Mouse (Mus musculus) embryo, embryonic 11 days (tissue): ENCODE results near the gene C130026I21Rik.
"Not testable (repeated sequence)": the region's sequence is repeated elsewhere in the genome, so short reads cannot be mapped to it uniquely, and the experiment has no call there.

Experiments
- DNase-seq: peaks from one replicate; pipeline ENCODE4 v3.0.0-alpha.2; 2015

C130026I21Rik gene

DNA sequence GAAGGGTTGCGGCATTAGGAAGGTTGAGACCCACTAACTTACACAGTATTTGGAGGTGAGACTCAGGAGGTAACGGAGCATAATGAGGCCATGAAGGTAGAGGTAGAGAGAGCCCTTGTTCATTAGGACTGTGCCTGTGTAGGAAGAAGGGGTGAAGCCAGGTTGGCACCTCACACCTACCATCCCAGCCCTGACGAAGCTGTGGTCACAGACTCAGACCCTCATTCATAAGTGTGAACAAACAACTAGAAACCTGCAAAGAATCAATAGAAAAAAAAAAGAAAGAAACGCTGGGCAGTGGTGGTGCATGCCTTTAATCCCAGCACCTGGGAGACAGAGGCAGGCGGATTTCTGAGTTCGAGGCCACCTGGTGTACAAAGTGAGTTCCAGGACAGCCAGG, 152.0 kb downstream of the C130026I21Rik start:
- DNase-seq = not testable (repeated sequence)

DNA sequence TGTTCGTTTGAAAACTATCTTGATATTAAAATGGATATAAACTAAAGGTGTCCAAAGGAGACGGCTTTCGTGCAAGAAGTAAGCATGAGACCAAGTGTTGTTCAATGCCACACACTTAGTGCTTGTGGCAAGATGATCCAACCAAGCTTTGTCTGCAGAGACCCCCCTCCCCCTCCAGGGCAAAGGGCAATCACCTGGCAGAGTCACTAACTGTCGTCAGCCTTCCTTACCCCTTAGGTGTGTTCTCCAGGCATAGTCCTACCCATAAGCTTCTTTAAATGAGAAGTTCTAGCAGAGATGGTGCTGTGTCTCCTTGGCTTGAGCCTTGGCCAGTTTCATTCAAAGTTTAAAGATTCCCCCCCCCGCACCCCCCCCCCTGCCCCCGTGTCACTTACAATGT, 152.8 kb downstream of the C130026I21Rik start:
- not testable (repeated sequence) for DNase-seq

DNA sequence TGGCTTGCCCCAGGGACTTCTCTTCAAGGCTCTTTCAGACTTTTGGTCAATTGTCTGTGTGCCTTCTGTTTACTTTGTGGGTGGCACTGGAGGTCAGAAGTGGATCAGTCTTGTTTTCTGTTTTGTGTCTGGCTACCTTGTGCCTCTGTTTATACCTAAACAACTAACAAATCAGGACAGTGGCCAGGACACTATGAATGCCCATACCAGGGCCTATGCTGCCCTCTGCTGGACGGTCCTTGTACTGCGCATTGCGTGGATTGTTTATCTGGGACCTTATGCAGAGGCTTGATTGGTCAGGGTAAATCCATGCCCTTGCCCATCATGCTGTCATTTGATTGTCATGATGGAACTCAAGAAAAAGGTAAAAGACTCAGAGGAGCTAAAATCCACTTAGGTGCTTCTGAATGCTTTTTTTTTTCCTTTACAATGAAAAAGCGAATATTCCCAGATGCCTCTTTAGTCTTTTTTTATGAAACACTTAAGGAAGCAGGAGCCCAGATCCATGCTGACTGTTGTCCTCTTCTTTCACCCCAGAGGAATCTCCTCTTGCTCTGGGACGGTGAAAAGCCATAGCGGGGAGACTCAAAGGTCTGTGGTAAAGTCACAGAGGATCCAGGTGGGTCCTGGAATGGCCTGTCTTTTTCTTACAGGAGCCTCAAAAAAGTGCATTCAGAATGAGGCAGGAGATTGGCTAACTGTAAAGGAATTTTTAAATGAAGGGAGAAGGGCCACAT, 155.5 kb downstream of the C130026I21Rik start:
- not testable (repeated sequence) for DNase-seq

DNA sequence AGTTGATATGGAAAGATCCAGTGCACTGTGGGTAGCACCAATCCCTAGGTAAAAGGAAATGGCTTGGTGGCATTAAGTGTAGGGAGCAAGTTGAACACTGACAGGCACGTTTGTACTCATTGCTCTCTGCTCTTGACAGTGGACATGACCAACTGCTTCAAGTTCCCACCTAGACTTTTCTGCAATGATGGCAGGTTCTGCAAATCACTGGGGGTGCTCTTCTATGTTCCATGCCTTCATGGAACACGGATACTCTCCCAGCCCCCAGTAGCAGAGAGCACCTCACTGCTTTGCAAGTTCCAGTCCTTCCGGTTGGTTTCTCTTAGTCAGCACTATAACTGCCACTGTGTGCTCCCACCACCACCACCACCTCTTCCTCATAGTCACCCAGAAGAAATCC, 156.3 kb downstream of the C130026I21Rik start:
- not testable (repeated sequence) for DNase-seq

DNA sequence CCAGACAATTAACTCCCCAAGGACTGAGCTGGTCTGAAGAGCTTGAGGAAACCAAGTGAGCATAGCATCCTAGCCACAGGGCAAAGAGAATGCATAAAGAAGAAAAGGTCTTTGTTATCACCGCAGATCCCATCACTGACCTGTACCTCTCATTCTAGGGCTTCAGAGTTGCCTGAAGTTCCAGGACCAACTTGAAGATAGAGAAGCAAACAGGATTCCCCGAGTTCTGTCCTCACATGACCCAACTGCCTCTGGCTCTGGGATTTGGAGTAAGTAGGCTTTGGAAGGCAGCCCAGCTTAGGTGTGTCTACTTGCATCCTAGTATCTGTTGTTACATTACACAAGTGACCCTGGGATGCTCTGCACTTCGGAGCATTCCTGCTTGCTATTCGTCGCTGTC, 157.5 kb downstream of the C130026I21Rik start:
- DNase-seq = not testable (repeated sequence)

DNA sequence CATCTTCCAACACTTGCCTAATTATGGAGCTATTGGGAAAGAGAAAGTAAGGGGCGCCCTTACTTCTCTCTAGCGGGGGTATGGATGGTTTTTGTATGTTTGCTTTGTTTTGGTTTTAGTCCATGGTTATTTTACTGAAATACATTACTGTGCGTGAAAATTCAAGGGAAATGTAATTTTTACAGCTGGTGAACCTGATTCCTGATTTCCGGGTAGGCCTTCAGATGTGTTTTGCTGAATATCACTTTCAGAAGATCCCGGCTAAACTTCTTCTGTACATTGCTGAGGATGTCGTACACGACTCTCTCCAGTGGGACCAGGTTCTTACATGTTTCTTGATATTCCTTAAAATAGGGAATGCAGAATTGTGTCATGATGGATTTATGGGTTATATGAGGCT, 158.1 kb downstream of the C130026I21Rik start:
- not testable (repeated sequence) for DNase-seq

DNA sequence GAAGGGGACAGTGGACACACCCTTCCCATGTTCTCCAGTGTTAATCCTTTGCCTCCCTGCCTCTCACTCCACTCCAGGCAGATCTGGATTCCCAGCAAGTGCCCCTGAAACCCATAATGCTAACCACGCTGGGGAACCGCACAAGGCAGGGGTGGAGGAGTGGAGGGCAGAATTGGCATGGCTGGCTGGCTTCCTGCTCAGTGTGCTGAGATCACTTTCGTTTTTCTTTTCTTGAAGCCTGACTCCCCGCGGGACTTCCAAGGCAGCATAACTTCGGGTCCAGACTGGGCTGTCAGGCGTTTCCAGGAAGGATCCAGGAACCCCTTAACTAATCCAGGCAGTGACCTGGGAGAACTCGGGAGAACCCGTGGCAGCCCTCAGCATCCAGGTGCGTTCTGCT, 158.8 kb downstream of the C130026I21Rik start:
- not testable (repeated sequence) for DNase-seq

DNA sequence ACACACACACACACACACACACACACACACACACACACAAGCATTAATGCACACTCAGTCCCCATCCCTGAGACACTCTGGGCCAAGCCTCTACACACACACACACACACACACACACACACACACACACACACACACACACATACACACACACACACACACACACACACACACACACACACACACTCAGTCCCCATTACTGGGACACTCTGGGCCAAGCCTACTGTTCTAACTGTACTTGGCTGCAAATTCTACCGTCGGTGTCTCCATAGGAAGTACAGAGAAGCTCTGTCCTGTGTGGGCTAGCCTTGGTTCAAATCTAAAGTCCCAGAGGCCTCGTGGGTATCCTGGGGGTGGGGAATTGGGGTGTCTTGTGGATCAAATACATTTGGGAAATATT, 159.5 kb downstream of the C130026I21Rik start:
- not testable (repeated sequence) for DNase-seq

DNA sequence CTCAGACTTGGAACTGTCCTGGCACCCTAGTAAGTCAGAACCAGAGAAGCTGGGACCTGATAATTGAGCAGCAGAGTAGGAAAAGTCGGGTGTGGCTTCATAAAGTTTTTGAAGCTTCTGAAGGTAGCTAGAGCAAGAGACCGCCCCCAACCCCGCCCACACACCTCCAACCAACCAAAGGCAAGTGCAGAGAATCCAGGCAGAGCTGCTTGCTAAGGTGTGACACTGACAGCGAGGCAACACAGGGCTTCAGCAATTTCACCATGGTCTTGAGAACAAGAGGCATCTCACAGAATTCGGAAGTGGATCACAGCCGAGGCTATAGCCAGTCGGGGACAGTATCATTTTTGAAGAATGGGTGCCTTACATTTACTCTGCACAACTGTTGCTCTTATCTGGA, 160.6 kb downstream of the C130026I21Rik start, which contains the start of gene A530032D15Rik:
A530032D15Rik (minus strand) TSS at position 101 of the 400 bp plus-strand sequence.
- DNase-seq = not testable (repeated sequence)

DNA sequence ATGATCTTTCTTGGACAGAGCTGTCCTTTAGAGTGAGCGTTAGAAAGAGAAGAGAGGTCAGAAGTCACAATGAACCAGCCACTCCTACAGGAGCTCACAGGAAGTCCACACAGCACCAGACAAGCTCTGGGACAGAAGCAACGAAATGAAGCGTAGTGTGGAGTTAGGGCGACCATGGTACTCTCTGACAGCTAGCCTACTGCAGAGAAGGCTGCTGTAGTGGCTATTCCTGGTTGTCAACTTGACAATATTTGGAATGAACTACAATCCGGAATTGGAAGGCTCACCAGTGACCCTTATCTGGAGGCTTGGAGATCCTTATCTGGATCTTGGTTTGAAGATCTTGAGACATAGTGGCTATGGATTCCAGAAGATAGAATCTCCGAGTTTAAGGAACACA, 164.4 kb downstream of the C130026I21Rik start:
- not testable (repeated sequence) for DNase-seq

DNA sequence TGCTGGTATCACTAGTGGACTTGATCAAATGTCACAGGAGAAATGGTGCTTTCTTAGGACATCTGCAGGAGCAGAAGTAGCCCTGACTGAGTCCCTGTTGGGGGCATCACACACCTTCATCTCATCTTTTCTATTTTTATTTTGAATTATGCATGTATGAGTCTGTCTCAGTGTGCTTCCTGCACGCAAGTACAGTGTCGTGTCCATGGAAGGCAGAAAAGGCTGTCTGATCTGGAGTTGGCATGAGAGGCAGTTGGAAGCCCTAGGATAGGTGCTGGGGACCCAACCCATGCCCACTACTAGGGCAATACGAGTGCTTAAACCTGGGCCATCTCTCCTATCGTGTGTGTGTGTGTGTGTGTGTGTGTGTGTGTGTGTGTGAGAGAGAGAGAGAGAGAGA, 165.0 kb downstream of the C130026I21Rik start:
- DNase-seq = not testable (repeated sequence)

DNA sequence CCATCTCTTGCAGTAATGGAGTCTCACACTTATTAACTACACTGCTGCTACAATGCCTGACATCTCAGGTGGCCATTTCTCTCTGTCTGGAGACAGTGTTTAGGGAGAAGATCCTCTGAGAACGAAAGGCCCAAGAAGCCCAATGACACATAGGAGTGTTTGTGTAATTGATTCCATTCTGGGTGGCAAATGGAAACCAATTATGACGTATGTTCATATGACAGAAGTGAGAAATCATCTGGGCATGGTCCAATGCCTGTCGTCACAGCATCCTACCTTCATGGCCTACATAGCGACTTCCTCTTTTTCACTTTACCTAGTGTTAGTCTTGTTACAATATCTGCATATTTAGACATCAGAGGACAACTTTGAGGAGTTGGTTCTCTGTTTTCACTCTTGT, 168.6 kb downstream of the C130026I21Rik start:
- DNase-seq = not testable (repeated sequence)

DNA sequence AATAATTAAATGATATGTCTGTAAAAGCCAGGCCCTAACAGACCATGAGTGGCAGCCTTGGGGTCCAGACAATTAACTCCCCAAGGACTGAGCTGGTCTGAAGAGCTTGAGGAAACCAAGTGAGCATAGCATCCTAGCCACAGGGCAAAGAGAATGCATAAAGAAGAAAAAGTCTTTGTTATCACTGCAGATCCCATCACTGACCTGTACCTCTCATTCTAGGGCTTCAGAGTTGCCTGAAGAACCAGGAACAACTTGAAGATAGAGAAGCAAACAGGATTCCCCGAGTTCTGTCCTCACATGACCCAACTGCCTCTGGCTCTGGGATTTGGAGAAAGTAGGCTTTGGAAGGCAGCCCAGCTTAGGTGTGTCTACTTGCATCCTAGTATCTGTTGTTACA, 170.5 kb downstream of the C130026I21Rik start, which contains the start of gene Gm10553:
Gm10553 (plus strand) TSS at position 301 of the 400 bp plus-strand sequence.
- DNase-seq = not testable (repeated sequence)

DNA sequence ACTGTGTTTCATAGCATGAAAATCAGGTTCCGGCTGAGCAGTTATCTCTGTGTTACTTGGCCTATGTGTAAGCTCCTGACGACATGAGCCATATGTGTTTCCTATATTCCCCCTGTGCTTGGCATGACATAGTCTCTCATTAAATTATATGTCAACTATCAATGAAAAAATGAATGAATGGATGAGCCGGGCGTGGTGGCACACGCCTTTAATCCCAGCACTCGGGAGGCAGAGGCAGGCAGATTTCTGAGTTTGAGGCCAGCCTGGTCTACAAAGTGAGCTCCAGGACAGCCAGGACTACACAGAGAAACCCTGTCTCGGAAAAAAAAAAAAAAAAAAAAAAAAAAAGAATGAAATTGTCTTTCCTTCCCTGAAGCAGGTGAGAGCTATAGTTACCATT, 171.3 kb downstream of the C130026I21Rik start:
- DNase-seq = not testable (repeated sequence)

DNA sequence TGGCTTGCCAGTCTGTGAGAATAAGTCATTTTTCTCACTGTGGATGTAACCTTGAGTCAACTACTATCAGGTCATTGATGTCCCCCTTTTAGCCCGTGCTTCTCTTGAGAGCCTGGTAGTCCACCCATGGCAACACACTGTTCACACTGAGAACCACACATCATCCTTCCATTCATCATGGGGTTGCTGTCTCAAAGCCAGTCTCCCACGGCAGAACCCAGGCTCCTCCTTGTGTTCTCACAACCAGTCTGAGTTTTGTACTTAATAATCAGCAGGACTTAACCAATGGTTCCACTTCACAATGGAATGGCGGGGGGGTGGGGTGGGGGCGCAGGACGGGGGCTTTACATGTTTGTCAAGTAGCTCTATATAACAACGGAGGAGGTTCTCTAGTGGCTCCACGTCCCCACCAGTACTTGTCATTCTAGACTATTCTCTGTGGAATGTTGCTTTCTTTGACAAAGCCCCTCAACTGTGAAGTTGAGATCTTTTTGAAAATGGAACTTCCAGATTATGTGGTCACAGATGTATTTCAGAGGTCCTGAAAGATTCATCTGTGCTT, 177.3 kb downstream of the C130026I21Rik start:
- DNase-seq = not testable (repeated sequence)

DNA sequence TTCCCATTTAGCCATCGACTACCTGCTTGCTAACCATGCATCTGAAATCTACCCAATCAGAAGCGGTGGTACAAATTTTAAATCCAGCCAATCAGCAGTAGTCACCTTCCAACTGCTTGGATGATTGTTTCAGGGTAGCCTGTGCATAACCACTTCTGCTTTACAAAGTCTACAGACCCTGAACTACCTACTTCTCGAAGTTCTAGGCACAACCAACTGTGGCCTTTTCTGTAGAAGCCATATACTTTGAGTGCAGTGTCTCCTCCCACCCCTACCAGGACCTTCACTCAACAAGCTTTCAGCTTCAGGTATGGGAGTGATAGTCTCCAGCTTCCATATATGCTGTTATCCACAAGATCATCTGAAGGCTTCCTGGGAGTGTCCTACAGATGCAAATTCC, 178.2 kb downstream of the C130026I21Rik start:
- not testable (repeated sequence) for DNase-seq

DNA sequence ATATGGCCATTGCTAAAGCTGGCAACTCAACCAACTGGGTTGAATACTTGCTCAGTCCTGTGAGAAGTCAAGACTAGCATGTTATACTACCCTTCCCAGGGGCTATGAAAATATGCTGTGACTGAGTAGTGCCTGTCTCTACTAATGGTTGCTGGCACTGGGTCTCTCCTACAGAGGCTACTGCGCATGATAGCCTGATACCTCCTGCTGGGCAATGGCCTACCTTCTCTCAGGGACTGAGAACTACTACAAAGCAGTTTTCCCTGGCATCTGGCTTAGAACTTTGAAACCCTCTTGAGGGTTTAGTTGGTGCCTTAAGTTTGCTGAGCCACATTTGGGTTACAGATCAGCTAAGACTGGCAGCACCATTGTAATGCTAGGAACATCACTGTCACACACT, 184.2 kb downstream of the C130026I21Rik start:
- DNase-seq = not testable (repeated sequence)

DNA sequence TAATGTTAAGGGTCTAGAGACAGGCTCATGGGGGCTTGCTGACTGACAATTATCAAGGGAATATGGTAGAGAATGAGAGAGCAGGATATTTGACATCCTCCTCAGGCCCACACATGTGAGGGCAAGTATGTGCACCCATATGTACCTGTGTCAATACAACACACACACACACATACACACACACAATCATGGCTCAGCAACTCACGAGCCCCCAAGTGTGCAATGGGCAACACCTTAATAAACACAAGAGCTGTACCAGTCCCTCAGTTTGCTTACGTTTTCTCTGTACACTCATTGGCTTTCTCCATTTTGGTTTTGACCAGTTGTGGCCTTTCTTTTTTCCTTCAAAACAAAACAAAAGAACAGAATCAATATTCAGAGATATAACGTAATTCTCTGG, 185.6 kb downstream of the C130026I21Rik start:
- DNase-seq = not testable (repeated sequence)

DNA sequence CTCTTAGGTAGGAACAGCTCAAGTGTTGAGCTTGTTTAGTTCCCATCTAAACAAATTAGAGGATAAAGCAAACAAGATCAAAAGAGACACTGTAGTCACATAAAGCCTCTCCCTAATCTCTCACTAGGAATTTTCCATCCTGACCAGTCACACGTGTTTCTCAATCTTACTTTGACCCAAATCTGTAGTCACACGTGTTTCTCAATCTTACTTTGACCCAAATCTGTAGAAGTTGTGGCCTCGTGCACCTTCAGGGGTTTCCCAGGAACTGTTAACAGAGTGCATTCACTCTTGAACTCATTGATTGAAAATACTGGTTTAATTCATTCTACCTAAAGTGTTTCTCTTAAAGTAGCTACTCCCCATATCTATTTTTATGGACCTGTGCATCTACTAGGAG, 197.3 kb downstream of the C130026I21Rik start:
- not testable (repeated sequence) for DNase-seq

DNA sequence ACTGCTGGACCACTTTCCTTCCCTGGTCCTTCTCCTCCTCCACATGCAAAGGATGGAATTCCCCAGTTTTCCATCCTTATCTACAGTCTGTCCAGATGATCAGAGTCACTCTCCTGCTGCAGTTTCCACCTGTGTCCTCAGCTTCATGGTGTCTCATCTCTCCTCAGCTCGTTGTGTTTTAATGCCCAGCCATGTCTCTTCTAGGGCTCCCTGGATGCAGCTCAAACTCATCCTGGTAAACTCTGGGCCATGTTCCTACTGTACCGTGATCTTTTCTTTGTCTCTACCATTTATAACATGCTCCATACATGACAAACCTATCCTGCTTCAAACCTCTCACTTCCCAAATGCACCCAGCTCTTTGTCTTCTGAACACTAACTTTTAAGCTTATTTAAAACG, 198.7 kb downstream of the C130026I21Rik start:
- not testable (repeated sequence) for DNase-seq

DNA sequence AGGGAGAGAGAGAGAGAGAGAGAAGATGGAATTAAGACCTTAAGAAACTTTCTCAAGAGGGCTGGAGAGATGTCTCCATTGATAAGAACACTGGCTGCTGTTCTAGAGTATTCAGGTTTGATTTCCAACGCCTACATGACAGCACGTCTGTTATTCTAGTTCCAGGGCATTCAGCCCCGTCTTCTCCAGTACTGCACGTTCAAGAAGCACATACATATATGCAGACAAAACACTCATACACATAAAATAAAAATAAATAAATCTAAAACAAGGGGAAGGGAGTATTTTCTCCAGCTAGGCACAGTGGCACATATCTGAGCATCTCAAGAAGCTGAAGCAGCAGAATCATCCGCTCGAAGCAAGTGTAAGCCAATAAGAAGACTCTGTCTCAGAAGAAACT, 234.6 kb downstream of the C130026I21Rik start:
- not testable (repeated sequence) for DNase-seq

DNA sequence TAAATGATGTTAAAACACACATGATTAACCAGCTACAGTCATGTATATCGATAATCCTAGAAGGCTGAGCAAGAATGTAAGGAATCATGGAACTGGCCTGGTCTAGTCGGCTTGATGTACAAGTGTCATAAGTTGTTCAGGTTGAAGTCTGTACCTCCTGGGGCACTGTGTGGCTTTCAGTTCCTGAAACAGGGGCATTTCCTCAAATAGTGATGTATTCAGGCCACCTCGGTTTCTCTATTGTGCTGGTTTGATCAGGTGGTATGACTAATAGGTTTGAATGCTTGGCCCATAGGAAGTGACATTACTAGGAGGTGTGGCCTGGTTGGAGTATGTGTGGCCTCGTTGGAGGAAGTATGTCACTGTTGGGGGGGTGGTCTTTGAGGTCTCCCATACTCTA, 236.0 kb downstream of the C130026I21Rik start:
- not testable (repeated sequence) for DNase-seq

DNA sequence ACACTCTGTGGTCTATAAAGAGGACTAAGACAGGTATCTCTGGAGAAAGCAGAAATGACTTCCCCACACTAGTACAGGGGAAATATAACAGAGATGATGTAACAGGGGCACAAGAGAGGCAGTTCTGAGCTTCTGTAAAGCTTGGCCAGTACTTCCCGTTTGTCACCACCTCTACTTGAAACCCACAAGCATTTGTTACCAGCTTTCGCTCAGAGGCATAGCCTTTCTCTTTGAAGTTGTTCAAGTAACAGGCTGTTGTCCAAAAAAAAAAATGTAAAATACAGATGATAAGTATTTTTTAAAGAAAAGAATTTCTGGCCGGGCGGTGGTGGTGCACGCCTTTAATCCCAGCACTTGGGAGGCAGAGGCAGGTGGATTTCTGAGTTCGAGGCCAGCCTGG, 236.8 kb downstream of the C130026I21Rik start:
- DNase-seq = not testable (repeated sequence)

DNA sequence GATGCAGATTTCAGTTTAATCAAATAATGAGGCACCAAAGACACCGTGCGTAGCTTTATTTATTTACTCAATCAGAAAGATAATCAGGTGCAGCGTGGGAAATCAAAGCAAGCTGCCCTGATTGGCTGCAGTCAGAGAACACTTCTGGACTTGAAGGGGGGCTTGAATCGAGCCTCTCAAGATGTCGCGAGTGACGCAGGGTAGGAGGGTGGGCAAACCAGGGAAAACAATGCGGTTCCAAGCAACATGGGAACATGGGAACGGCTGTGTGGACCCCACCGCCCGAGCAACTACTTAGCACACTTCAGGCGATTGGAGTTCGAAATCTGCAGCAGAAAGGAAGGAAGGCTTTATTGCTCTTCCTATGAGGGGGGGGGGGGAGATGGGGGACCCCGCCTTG, 240.2 kb downstream of the C130026I21Rik start:
- not testable (repeated sequence) for DNase-seq
